Mouse (Mus musculus) spleen, adult 2 months (tissue): ENCODE results near the gene 1810062G17Rik. TPM values are rescaled to one million over a fixed set of nuclear protein-coding genes. Genes with fewer than 3 reads are reported as not detected.

ENCODE experiments used
- DNase-seq, 2 experiments: peaks; one replicate each; pipeline versions ENCODE4 v3.0.0 to v3.0.0-alpha.2; 2012 to 2021; ENCODE audit warnings: low spot score in 2 of 2, low read depth in 1 of 2
- H3K27ac ChIP-seq: fragments of 200-500 bp; 2 replicates; pipeline ENCODE4 v1.5.1; 2012; ENCODE audit warnings: low read length, inconsistent platforms; ENCODE audit not compliant: insufficient read depth
- H3K27me3 ChIP-seq: fragments of 200-500 bp; 2 replicates; pipeline ENCODE4 v1.6.1; 2012; ENCODE audit warnings: mild to moderate bottlenecking, moderate library complexity, low read length, inconsistent platforms; ENCODE audit not compliant: control insufficient read depth, insufficient read depth
- H3K36me3 ChIP-seq: fragments of 200-500 bp; 2 replicates; pipeline ENCODE4 v1.6.1; 2012; ENCODE audit warnings: mild to moderate bottlenecking, low read length, inconsistent platforms; ENCODE audit not compliant: control insufficient read depth, insufficient read depth
- H3K4me1 ChIP-seq: fragments of 200-500 bp; 2 replicates; pipeline ENCODE4 v1.6.1; 2011; ENCODE audit warnings: inconsistent platforms; ENCODE audit not compliant: control insufficient read depth, insufficient read depth, insufficient read length
- H3K4me3 ChIP-seq: fragments of 200-500 bp; 2 replicates; pipeline ENCODE4 v1.5.1; 2011; ENCODE audit warnings: mild to moderate bottlenecking, inconsistent platforms; ENCODE audit not compliant: insufficient read depth, insufficient read length; ENCODE audit errors: extremely low read depth
- CTCF ChIP-seq: fragments of 200-500 bp; IDR thresholded peaks from 2 replicates; pipeline ENCODE4 v1.5.1; 2011; ENCODE audit warnings: mild to moderate bottlenecking, inconsistent platforms; ENCODE audit not compliant: insufficient read depth, insufficient read length, insufficient replicate concordance; ENCODE audit errors: extremely low read depth
- POLR2A ChIP-seq: fragments of 200-500 bp; IDR thresholded peaks from 2 replicates; pipeline ENCODE4 v1.6.1; 2011; ENCODE audit warnings: low read depth, low read length, inconsistent platforms
- WGBS: fragments of 180-500 bp; shearing (Covaris S2); methylation state at CpG from one replicate; pipeline ENCODE4 v1.1.7; 2018; 5-methylcytosine and 5-hydroxymethylcytosine counted together
- polyA plus RNA-seq: library from polyadenylated mRNA; depleted of rRNA; stranded (reverse); fragments of >200 nt; gene quantifications from 2 replicates; pipeline ENCODE4 v1.2.3, GENCODE M21; 2012; rRNA removed

1810062G17Rik gene
- polyA plus RNA-seq, 1 experiment: 0.15 TPM

GRCm38 (mm10) chr3:36521073-36522060 lies 45.6 kb downstream of the 1810062G17Rik start, which contains the start of gene Gm11549:
Gene Gm11549 (minus strand): TSS chr3:36521813.
- Histone ChIP-seq H3K36me3 (no peaks in the 10 kb centered on the region), H3K4me3 (no peak within 1 kb of the TSS), H3K4me1 (no peaks in the 10 kb centered on the region), H3K27ac (no peak within 1 kb of the TSS), H3K27me3 (0 out of 2 replicates have a peak, but pooled peaks cover 2% of the 10 kb centered on the region)
- WGBS: 3% methylated on average over 51 of the region's 51 CpGs
- TF ChIP-seq POLR2A (no peak), CTCF (no peak)
- no peak for DNase-seq

- Histone ChIP-seq H3K36me3 (no peaks in the 10 kb centered on the region), H3K27me3 (0 out of 2 replicates have a peak, but pooled peaks cover 2% of the 10 kb centered on the region), H3K4me1 (no peaks in the 10 kb centered on the region), H3K27ac (no peak overlapping the region), H3K4me3 (no peak overlapping the region)
- no peak for DNase-seq
- TF ChIP-seq CTCF (no peak), POLR2A (no peak)
- WGBS: 38% methylated on average over 4 of the region's 4 CpGs
Measured at GRCm38 (mm10) chr3:36522137-36522536, 46.4 kb downstream of the 1810062G17Rik start.

DNA sequence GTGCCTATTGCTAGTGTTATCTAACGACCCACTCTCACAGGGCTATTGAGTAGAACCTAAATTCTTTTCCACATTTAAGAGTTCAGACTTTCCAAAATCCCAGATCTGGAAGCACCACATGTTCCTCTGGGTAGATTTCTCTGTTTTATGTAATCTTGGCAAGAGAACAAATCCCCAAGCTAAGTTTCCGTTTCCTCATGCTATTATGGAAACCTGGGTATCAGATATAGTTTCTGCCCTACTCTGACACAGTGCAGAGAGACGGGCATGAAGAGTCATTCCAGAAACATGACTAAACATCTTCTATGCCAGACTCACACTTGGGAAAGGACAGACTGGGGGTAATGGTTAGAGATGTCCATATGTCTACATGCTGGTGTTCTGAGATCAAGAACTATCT lies 48.7 kb downstream of the 1810062G17Rik start:
- TF ChIP-seq CTCF (no peak), POLR2A (no peak)
- H3K36me3 ChIP-seq: no peaks in the 10 kb centered on the region
- WGBS: 71% methylated on average over 3 of the region's 3 CpGs

DNA sequence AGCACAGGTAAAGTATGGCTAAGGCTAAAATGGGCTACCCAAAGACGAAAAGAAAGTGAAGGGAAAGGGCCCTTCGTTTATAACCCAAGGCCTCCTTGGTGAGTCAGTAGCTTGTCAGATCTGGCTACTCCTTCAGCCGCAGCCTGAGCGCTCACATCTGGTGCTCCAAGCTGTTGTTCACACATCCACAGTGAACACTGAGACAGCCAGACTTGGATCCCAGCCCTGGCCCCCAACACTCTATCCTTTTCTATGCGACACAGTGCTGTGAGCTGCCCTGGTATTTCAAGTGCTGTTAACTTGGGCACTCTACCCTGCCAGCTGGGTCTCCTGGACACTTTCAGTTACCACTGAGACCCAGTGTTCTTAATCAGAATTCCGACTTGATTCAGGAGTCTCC lies 54.6 kb downstream of the 1810062G17Rik start:
- H3K36me3 ChIP-seq: no peaks in the 10 kb centered on the region
- H3K27ac ChIP-seq: no peak overlapping the region
- TF ChIP-seq CTCF (no peak), POLR2A (no peak)
- WGBS: 90% methylated on average over 6 of the region's 6 CpGs
- H3K4me1 ChIP-seq: peaks cover 3% of the 10 kb centered on the region; the same call in 1 of the 2 replicates
- no peak overlapping the region for H3K4me3 ChIP-seq
- DNase-seq: no peak
- peaks cover 2% of the 10 kb centered on the region; the same call in 1 of the 2 replicates for H3K27me3 ChIP-seq

More for the DNA sequence above, 48.7 kb downstream of the 1810062G17Rik start:
- no peak overlapping the region for H3K27ac ChIP-seq
- no peak overlapping the region for H3K4me3 ChIP-seq
- 0 out of 2 replicates have a peak, but pooled peaks cover 2% of the 10 kb centered on the region for H3K27me3 ChIP-seq
- no peak for DNase-seq
- H3K4me1 ChIP-seq: no peaks in the 10 kb centered on the region

DNA sequence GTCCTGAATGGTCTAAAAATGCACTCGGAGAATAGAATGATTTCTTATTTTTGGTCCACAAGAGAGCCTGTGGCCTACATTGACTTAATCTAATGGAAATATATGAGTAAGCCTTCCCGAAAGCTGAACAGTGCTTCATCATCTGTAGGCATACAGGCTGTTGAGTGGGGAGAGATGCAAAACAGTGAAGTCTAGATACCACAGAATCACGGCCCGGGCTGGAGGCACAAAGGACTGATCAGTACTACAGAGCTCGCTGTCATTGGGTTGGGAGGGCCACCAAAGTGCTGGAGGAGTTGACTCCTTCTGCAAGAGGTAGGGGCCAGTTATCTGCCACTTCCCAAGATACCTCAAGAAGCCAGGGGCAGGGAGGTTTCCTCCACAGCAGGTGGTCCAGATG lies 55.0 kb downstream of the 1810062G17Rik start:
- no peak for TF ChIP-seq CTCF
- no peak for TF ChIP-seq POLR2A
- H3K4me1 ChIP-seq: peaks cover 3% of the 10 kb centered on the region; the same call in 1 of the 2 replicates
- H3K27ac ChIP-seq: no peak overlapping the region
- DNase-seq: no peak
- peaks cover 2% of the 10 kb centered on the region; the same call in 1 of the 2 replicates for H3K27me3 ChIP-seq
- no peak overlapping the region for H3K4me3 ChIP-seq
- 90% methylated on average over 5 of the region's 5 CpGs for WGBS
- no peaks in the 10 kb centered on the region for H3K36me3 ChIP-seq

DNA sequence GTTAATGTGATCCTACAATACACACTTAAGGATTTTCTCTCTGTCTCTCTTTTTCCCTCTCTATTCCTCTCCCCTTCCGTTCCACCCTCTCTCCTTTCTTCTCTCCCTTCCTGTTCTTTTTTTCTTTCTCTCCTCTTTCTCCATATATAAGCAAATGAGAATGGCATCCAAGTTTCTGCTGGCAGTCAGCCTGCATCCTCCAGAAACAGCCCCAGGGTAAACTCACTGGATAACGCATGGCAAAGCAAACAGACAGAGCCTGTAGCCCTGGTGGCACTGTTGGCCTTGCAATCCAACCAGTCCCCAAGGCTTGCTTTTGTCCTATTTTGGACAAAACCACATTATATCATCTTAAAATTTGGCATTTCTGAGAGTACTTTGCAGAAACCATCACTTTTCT lies 55.5 kb downstream of the 1810062G17Rik start:
- TF ChIP-seq POLR2A (no peak), CTCF (no peak)
- Histone ChIP-seq H3K27ac (no peak overlapping the region), H3K4me1 (peaks cover 3% of the 10 kb centered on the region; the same call in 1 of the 2 replicates), H3K4me3 (no peak overlapping the region), H3K36me3 (no peaks in the 10 kb centered on the region), H3K27me3 (peaks cover 2% of the 10 kb centered on the region; the same call in 1 of the 2 replicates)
- 86% methylated on average over 2 of the region's 2 CpGs for WGBS
- no peak for DNase-seq

Other genes with a start within 250 kb of the 1810062G17Rik start
- gene Anxa5, start within 50 bp of the 1810062G17Rik start, polyA plus RNA-seq: 187 and 239 TPM in 2 replicates
- gene Gm11549, start 45.9 kb downstream of the 1810062G17Rik start, polyA plus RNA-seq: 0.04 TPM in 2 replicates
- gene Exosc9, start 76.7 kb downstream of the 1810062G17Rik start, polyA plus RNA-seq: 3.7 and 3.9 TPM in 2 replicates
- gene Ccna2, start 96.2 kb downstream of the 1810062G17Rik start, polyA plus RNA-seq: 31.1 and 85.0 TPM in 2 replicates
- 0.21 and 0.62 TPM in 2 replicates for gene Bbs7, start 137.5 kb downstream of the 1810062G17Rik start, polyA plus RNA-seq
- gene Trpc3, start 214.2 kb downstream of the 1810062G17Rik start, polyA plus RNA-seq: 1.1 and 1.5 TPM in 2 replicates